Mouse (Mus musculus) T-helper 1 cell (primary cell): ENCODE results near the gene Slc17a3.

Source experiments
- in situ Hi-C: fragments of 300-600 bp; cut with MboI, MseI; formaldehyde crosslinking; loops from one replicate; pipeline ENCODE4 v1.15.1; 2025; ENCODE audit warnings: high pct_unique_total_duplicates

The Slc17a3 gene

GRCm38 (mm10) chr13:23873141-23873540 is 33.9 kb downstream of the Slc17a3 start:
- in situ Hi-C loops = loop anchor here (5.0 kb wide), 1 partner anchor 76 kb away; no protein-coding TSS in a partner anchor

- in situ Hi-C loops = no loop called here
These were observed 39.9 kb downstream of the Slc17a3 start for GRCm38 (mm10) chr13:23879106-23879505.

DNA sequence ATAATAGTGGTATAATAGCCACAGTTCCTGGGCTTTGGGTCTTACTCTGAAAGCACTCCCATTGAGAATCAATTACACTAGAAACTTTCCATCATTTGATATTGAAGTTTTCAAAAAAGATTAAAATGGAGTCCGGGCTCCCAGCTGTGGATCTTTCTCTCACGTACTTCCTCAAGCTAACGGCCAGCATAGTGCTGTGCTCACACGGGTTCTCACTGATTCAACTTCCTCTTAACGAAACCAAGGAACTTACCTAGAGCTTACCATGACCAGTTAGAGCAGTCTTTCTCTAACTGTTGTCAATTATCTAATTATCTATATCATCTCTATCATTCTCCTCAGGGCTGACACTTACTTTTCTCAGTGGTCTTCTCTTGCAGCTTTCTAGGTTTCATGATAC is 40.4 kb downstream of the Slc17a3 start:
- in situ Hi-C loops = no loop called here

GRCm38 (mm10) chr13:23885540-23885939 is 46.3 kb downstream of the Slc17a3 start:
- in situ Hi-C loops = no loop called here

GRCm38 (mm10) chr13:23887026-23887725 is 47.9 kb downstream of the Slc17a3 start:
- in situ Hi-C loops = no loop called here

DNA sequence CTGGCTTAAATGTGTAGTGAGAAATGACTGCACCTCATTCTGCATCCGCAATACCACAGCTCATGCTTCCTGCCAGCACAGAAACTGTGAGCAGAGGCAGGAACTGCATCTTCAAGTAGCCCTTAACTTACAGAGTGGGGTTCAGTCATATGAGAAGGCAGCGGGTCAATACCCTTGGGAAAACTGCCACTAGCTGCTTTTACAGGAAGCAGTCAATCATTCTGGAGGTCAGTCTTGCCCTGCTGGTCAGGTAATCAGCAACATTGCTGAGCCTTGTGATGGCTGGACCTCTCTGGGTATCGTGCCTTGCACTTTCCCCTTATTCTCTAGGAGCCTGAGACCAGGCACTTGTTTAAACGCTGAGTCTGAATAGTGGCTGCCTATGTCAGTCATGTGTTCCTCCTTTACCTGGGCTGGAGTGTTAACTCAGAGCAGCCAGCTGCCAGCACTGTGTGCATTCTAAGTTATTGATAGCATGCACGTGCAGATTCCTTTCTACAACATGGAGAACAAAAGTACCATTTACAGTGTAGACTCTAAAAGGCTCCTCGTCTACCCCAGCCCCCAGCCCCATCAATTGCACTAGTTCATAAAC is 49.9 kb downstream of the Slc17a3 start:
- in situ Hi-C loops = no loop called here

GRCm38 (mm10) chr13:23892592-23893268 is 53.5 kb downstream of the Slc17a3 start:
- in situ Hi-C loops = no loop called here

GRCm38 (mm10) chr13:23893269-23893593 is 54.0 kb downstream of the Slc17a3 start:
- in situ Hi-C loops = no loop called here

DNA sequence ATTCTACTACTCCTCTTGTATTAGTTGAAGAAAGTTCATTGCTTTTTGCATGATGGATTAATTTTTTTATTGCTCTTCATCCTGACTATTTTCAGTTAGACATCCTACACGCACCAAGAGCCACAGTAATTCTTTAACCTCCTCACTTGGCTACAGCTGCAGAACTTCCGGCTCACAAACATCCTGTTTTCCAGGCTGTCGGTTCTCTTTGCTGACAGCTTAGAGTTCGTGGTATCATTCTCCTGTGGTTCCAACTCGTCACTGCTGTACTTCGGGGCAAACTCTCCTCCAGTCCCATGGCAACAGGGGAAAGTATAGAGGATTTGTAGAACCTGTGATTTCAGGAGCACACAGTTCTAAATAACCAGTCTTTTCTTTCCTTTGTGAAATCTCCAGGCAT is 59.0 kb downstream of the Slc17a3 start:
- in situ Hi-C loops = no loop called here

GRCm38 (mm10) chr13:23906906-23907305 is 67.7 kb downstream of the Slc17a3 start:
- in situ Hi-C loops = no loop called here

- in situ Hi-C loops = no loop called here
These were observed 70.9 kb downstream of the Slc17a3 start for GRCm38 (mm10) chr13:23910121-23910520.
